Mouse (Mus musculus): ENCODE results near the gene Plekhg5. TPM values are rescaled to one million over a fixed set of nuclear protein-coding genes. Genes with fewer than 3 reads are reported as not detected.

The Plekhg5 gene
- polyA plus RNA-seq, 1 experiment from 2014 or later = 10.0 TPM

- H3K4me2 ChIP-seq (replicated peaks) = peak overlapping the region; percentile 11; the same call in 1 of the 2 replicates
- H3K9ac ChIP-seq = no peak overlapping the region
- H3K4me3 ChIP-seq (replicated peaks; ENCODE audit: low read length) = peak overlapping the region; percentile 5
- H3K9me3 ChIP-seq (ENCODE audit: control insufficient read depth, low read length) = no peaks in the 10 kb centered on the region
- no peak overlapping the region for H3K27ac ChIP-seq
- H3K4me1 ChIP-seq (replicated peaks; ENCODE audit: control insufficient read depth, insufficient read depth, low read length) = no peaks in the 10 kb centered on the region; the same call in 1 of the 2 replicates
- no peak for DNase-seq (ENCODE audit: low spot score)
- H3K27me3 ChIP-seq (ENCODE audit: control insufficient read depth, insufficient read depth, low read length) = peaks cover 77% of the 10 kb centered on the region
- WGBS = under 1% methylated on average over 19 of the region's 19 CpGs
- no peaks in the 10 kb centered on the region for H3K36me3 ChIP-seq (replicated peaks; ENCODE audit: control insufficient read depth, insufficient read depth)
- ATAC-seq (ENCODE audit: low FRiP score) = no peak
Observed at GRCm38 (mm10) chr4:152159285-152159678, 87.0 kb downstream of the Plekhg5 start.

- Histone ChIP-seq H3K4me3 (replicated peaks; ENCODE audit: low read length) (no peak overlapping the region), H3K27ac (no peak overlapping the region), H3K4me2 (replicated peaks) (no peak overlapping the region), H3K9me3 (ENCODE audit: control insufficient read depth, low read length) (no peaks in the 10 kb centered on the region), H3K4me1 (replicated peaks; ENCODE audit: control insufficient read depth, insufficient read depth, low read length) (no peaks in the 10 kb centered on the region; the same call in 1 of the 2 replicates), H3K9ac (no peak overlapping the region), H3K27me3 (ENCODE audit: control insufficient read depth, insufficient read depth, low read length) (peaks cover 62% of the 10 kb centered on the region), H3K36me3 (replicated peaks; ENCODE audit: control insufficient read depth, insufficient read depth) (no peaks in the 10 kb centered on the region)
- ATAC-seq (ENCODE audit: low FRiP score) (no peak), DNase-seq (ENCODE audit: low spot score) (no peak)
- WGBS = 40% methylated on average over 4 of the region's 4 CpGs
Observed at GRCm38 (mm10) chr4:152160748-152161147, 88.5 kb downstream of the Plekhg5 start.

- DNase-seq (ENCODE audit: low spot score) (no peak), ATAC-seq (ENCODE audit: low FRiP score) (no peak)
- Histone ChIP-seq H3K4me1 (replicated peaks; ENCODE audit: control insufficient read depth, insufficient read depth, low read length) (no peaks in the 10 kb centered on the region; the same call in 1 of the 2 replicates), H3K27me3 (ENCODE audit: control insufficient read depth, insufficient read depth, low read length) (peaks cover 61% of the 10 kb centered on the region), H3K36me3 (replicated peaks; ENCODE audit: control insufficient read depth, insufficient read depth) (no peaks in the 10 kb centered on the region), H3K9ac (no peak overlapping the region), H3K4me2 (replicated peaks) (no peak overlapping the region), H3K9me3 (ENCODE audit: control insufficient read depth, low read length) (no peaks in the 10 kb centered on the region), H3K27ac (no peak overlapping the region), H3K4me3 (replicated peaks; ENCODE audit: low read length) (no peak overlapping the region)
- WGBS = 79% methylated on average over 6 of the region's 6 CpGs
Observed at GRCm38 (mm10) chr4:152161601-152162000, 89.3 kb downstream of the Plekhg5 start.

- Histone ChIP-seq H3K4me1 (replicated peaks; ENCODE audit: control insufficient read depth, insufficient read depth, low read length) (no peaks in the 10 kb centered on the region; the same call in 1 of the 2 replicates), H3K27ac (no peak overlapping the region), H3K4me3 (replicated peaks; ENCODE audit: low read length) (no peak overlapping the region), H3K36me3 (replicated peaks; ENCODE audit: control insufficient read depth, insufficient read depth) (no peaks in the 10 kb centered on the region), H3K4me2 (replicated peaks) (no peak overlapping the region), H3K9me3 (ENCODE audit: control insufficient read depth, low read length) (no peaks in the 10 kb centered on the region), H3K9ac (no peak overlapping the region), H3K27me3 (ENCODE audit: control insufficient read depth, insufficient read depth, low read length) (peaks cover 53% of the 10 kb centered on the region)
- ATAC-seq (ENCODE audit: low FRiP score) = no peak
- DNase-seq (ENCODE audit: low spot score) = no peak
- WGBS = 100% methylated on average over 2 of the region's 2 CpGs
Observed at GRCm38 (mm10) chr4:152162748-152163147, 90.5 kb downstream of the Plekhg5 start.

Other genes with a start within 250 kb of the Plekhg5 start
- 170 and 171 TPM in 2 replicates for gene Camta1, start 210.6 kb upstream of the Plekhg5 start, polyA plus RNA-seq (2014; fragmentation: Nextera tagmentation; extraction: Ambion mirVana)
- 72.0 TPM in 2 replicates for gene Dnajc11, start 138.8 kb upstream of the Plekhg5 start, polyA plus RNA-seq (2014; fragmentation: Nextera tagmentation; extraction: Ambion mirVana)
- gene Thap3, start 83.5 kb upstream of the Plekhg5 start, polyA plus RNA-seq (2014; fragmentation: Nextera tagmentation; extraction: Ambion mirVana) = 22.2 and 25.1 TPM in 2 replicates
- 20.6 and 26.4 TPM in 2 replicates for gene Phf13, start 76.2 kb upstream of the Plekhg5 start, polyA plus RNA-seq (2014; fragmentation: Nextera tagmentation; extraction: Ambion mirVana)
- 2.5 and 3.2 TPM in 2 replicates for gene Klhl21, start 63.7 kb upstream of the Plekhg5 start, polyA plus RNA-seq (2014; fragmentation: Nextera tagmentation; extraction: Ambion mirVana)
- gene Zbtb48, start 44.8 kb upstream of the Plekhg5 start, polyA plus RNA-seq (2014; fragmentation: Nextera tagmentation; extraction: Ambion mirVana) = 19.1 and 20.7 TPM in 2 replicates
- 0.90 and 1.0 TPM in 2 replicates for gene Tas1r1, start 33.9 kb upstream of the Plekhg5 start, polyA plus RNA-seq (2014; fragmentation: Nextera tagmentation; extraction: Ambion mirVana)
- 24.4 and 26.1 TPM in 2 replicates for gene Nol9, start 33.2 kb upstream of the Plekhg5 start, polyA plus RNA-seq (2014; fragmentation: Nextera tagmentation; extraction: Ambion mirVana)
- 0.94 and 0.95 TPM in 2 replicates for gene Tnfrsf25, start 43.4 kb downstream of the Plekhg5 start, polyA plus RNA-seq (2014; fragmentation: Nextera tagmentation; extraction: Ambion mirVana)
- gene Espn, start 79.9 kb downstream of the Plekhg5 start, polyA plus RNA-seq (2014; fragmentation: Nextera tagmentation; extraction: Ambion mirVana) = 0.25 and 0.40 TPM in 2 replicates
- not detected in 2 replicates for gene Hes2, start 86.4 kb downstream of the Plekhg5 start, polyA plus RNA-seq (2014; fragmentation: Nextera tagmentation; extraction: Ambion mirVana)
- gene Acot7, start 105.6 kb downstream of the Plekhg5 start, polyA plus RNA-seq (2014; fragmentation: Nextera tagmentation; extraction: Ambion mirVana) = 352 and 396 TPM in 2 replicates
- 23.1 and 27.8 TPM in 2 replicates for gene Gpr153, start 201.7 kb downstream of the Plekhg5 start, polyA plus RNA-seq (2014; fragmentation: Nextera tagmentation; extraction: Ambion mirVana)
- gene Hes3, start 219.2 kb downstream of the Plekhg5 start, polyA plus RNA-seq (2014; fragmentation: Nextera tagmentation; extraction: Ambion mirVana) = 0.24 and 1.2 TPM in 2 replicates
- 20.6 and 22.8 TPM in 2 replicates for gene Icmt, start 224.7 kb downstream of the Plekhg5 start, polyA plus RNA-seq (2014; fragmentation: Nextera tagmentation; extraction: Ambion mirVana)
- 5.6 and 6.9 TPM in 2 replicates for gene Rnf207, start 246.5 kb downstream of the Plekhg5 start, polyA plus RNA-seq (2014; fragmentation: Nextera tagmentation; extraction: Ambion mirVana)

Measured in hindbrain, embryonic 14.5 days (tissue).